Mouse (Mus musculus) left cerebral cortex, adult 9 months (tissue): Measurements from ENCODE around the gene Fgf10.

Experiments used
- DNase-seq, 2 experiments: peaks; one replicate each; pipeline ENCODE4 v3.0.0; 2022; ENCODE audit warnings: low spot score in 2 of 2

The Fgf10 gene

GRCm38 (mm10) chr13:118835078-118835477 lies 165.5 kb downstream of the Fgf10 start:
- DNase-seq: no peak
